Mouse (Mus musculus): ENCODE results near the gene BC004004. TPM values are rescaled to one million over a fixed set of nuclear protein-coding genes. Genes with fewer than 3 reads are reported as not detected.

BC004004 gene
- polyA plus RNA-seq, 1 experiment = 102 TPM

GRCm38 (mm10) chr17:29330221-29330620, 61.6 kb downstream of the BC004004 start:
- DNase-seq = peak in 1 of 2 experiments; percentile 26
- TF ChIP-seq POLR2A (IDR thresholded peaks at IDR 0.05; ENCODE audit: borderline replicate concordance, insufficient read depth, low read length) = no peak
- no peak for TF ChIP-seq CTCF (IDR thresholded peaks at IDR 0.05; ENCODE audit: borderline replicate concordance, insufficient read depth, low read depth, low read length)
- Histone ChIP-seq H3K27me3 (ENCODE audit: control insufficient read depth, insufficient read depth, low read length) (no peaks in the 10 kb centered on the region; the same call in 1 of the 2 replicates), H3K4me3 (replicated peaks; ENCODE audit: insufficient read depth, low read depth, low read length) (no peak overlapping the region), H3K4me1 (ENCODE audit: control insufficient read depth, insufficient read depth, low read length) (peaks cover 37% of the 10 kb centered on the region), H3K27ac (ENCODE audit: insufficient read depth, low read length) (peak overlapping the region; percentile 92)
- 85% methylated on average over 3 of the region's 3 CpGs for WGBS

GRCm38 (mm10) chr17:29330671-29331410, 62.3 kb downstream of the BC004004 start:
- 11% methylated on average over 5 of the region's 5 CpGs for WGBS
- no peak for TF ChIP-seq POLR2A (IDR thresholded peaks at IDR 0.05; ENCODE audit: borderline replicate concordance, insufficient read depth, low read length)
- peak; percentile 49; the same call in 1 of the 2 replicates for TF ChIP-seq CTCF (IDR thresholded peaks at IDR 0.05; ENCODE audit: borderline replicate concordance, insufficient read depth, low read depth, low read length)
- H3K27ac ChIP-seq (ENCODE audit: insufficient read depth, low read length) = peak overlapping the region; percentile 92

GRCm38 (mm10) chr17:29332186-29332685, 63.6 kb downstream of the BC004004 start:
- peak in 1 of 2 experiments; percentile 24 for DNase-seq
- no peak overlapping the region for H3K4me3 ChIP-seq (replicated peaks; ENCODE audit: insufficient read depth, low read depth, low read length)
- 89% methylated on average over 4 of the region's 4 CpGs for WGBS
- H3K27ac ChIP-seq (ENCODE audit: insufficient read depth, low read length) = 0 out of 2 replicates have a peak overlapping the region, but pooled peaks have one; percentile 81
- TF ChIP-seq CTCF (IDR thresholded peaks at IDR 0.05; ENCODE audit: borderline replicate concordance, insufficient read depth, low read depth, low read length) (no peak), POLR2A (IDR thresholded peaks at IDR 0.05; ENCODE audit: borderline replicate concordance, insufficient read depth, low read length) (no peak)
- no peaks in the 10 kb centered on the region for H3K27me3 ChIP-seq (ENCODE audit: control insufficient read depth, insufficient read depth, low read length)
- peaks cover 39% of the 10 kb centered on the region for H3K4me1 ChIP-seq (ENCODE audit: control insufficient read depth, insufficient read depth, low read length)

More at GRCm38 (mm10) chr17:29330671-29331410, 62.3 kb downstream of the BC004004 start:
- Histone ChIP-seq H3K27me3 (ENCODE audit: control insufficient read depth, insufficient read depth, low read length) (no peaks in the 10 kb centered on the region; the same call in 1 of the 2 replicates), H3K4me3 (replicated peaks; ENCODE audit: insufficient read depth, low read depth, low read length) (no peak overlapping the region), H3K4me1 (ENCODE audit: control insufficient read depth, insufficient read depth, low read length) (peaks cover 39% of the 10 kb centered on the region)
- DNase-seq = peak; percentile 77 to 91

- 93% methylated on average over 19 of the region's 19 CpGs for WGBS
- peaks cover 50% of the 10 kb centered on the region for H3K4me1 ChIP-seq (ENCODE audit: control insufficient read depth, insufficient read depth, low read length)
- no peak overlapping the region for H3K4me3 ChIP-seq (replicated peaks; ENCODE audit: insufficient read depth, low read depth, low read length)
- DNase-seq = no peak
- TF ChIP-seq CTCF (IDR thresholded peaks at IDR 0.05; ENCODE audit: borderline replicate concordance, insufficient read depth, low read depth, low read length) = no peak
- no peak for TF ChIP-seq POLR2A (IDR thresholded peaks at IDR 0.05; ENCODE audit: borderline replicate concordance, insufficient read depth, low read length)
- no peak overlapping the region for H3K27ac ChIP-seq (ENCODE audit: insufficient read depth, low read length)
- H3K27me3 ChIP-seq (ENCODE audit: control insufficient read depth, insufficient read depth, low read length) = no peaks in the 10 kb centered on the region
Observed at GRCm38 (mm10) chr17:29336266-29336990, 67.8 kb downstream of the BC004004 start.

- no peak for DNase-seq
- Histone ChIP-seq H3K27me3 (ENCODE audit: control insufficient read depth, insufficient read depth, low read length) (no peaks in the 10 kb centered on the region), H3K4me3 (replicated peaks; ENCODE audit: insufficient read depth, low read depth, low read length) (no peak overlapping the region), H3K4me1 (ENCODE audit: control insufficient read depth, insufficient read depth, low read length) (peaks cover 52% of the 10 kb centered on the region), H3K27ac (ENCODE audit: insufficient read depth, low read length) (no peak overlapping the region)
- WGBS = 32% methylated on average over 9 of the region's 9 CpGs
- TF ChIP-seq CTCF (IDR thresholded peaks at IDR 0.05; ENCODE audit: borderline replicate concordance, insufficient read depth, low read depth, low read length) = no peak
Observed at GRCm38 (mm10) chr17:29337979-29338823, 69.6 kb downstream of the BC004004 start.

- H3K27me3 ChIP-seq (ENCODE audit: control insufficient read depth, insufficient read depth, low read length) = no peaks in the 10 kb centered on the region
- TF ChIP-seq CTCF (IDR thresholded peaks at IDR 0.05; ENCODE audit: borderline replicate concordance, insufficient read depth, low read depth, low read length) = no peak
- TF ChIP-seq POLR2A (IDR thresholded peaks at IDR 0.05; ENCODE audit: borderline replicate concordance, insufficient read depth, low read length) = no peak
- no peak overlapping the region for H3K27ac ChIP-seq (ENCODE audit: insufficient read depth, low read length)
- peaks cover 43% of the 10 kb centered on the region for H3K4me1 ChIP-seq (ENCODE audit: control insufficient read depth, insufficient read depth, low read length)
- 10% methylated on average over 11 of the region's 11 CpGs for WGBS
- H3K4me3 ChIP-seq (replicated peaks; ENCODE audit: insufficient read depth, low read depth, low read length) = no peak overlapping the region
- peak; percentile 50 to 56 for DNase-seq
Observed at GRCm38 (mm10) chr17:29339170-29339768, 70.7 kb downstream of the BC004004 start.

Data from cerebellum, adult 2 months (tissue).